Mouse (Mus musculus) heart, adult 18-20 months (tissue): ENCODE measurements at regions not wholly inside any gene's neighbourhood (a gene's known extent, or its start where the extent isn't known, plus 50 kb on each side); places are given as distances from the start of the nearest gene placed in this dataset.
A peak's percentile ranks its signal among the peaks of the same experiment; 100 is the strongest.

ENCODE experiments used
- DNase-seq, 2 experiments: peaks; one replicate each; pipeline ENCODE4 v3.0.0; 2021 to 2022; ENCODE audit warnings: mixed read lengths in 1 of 2

DNA sequence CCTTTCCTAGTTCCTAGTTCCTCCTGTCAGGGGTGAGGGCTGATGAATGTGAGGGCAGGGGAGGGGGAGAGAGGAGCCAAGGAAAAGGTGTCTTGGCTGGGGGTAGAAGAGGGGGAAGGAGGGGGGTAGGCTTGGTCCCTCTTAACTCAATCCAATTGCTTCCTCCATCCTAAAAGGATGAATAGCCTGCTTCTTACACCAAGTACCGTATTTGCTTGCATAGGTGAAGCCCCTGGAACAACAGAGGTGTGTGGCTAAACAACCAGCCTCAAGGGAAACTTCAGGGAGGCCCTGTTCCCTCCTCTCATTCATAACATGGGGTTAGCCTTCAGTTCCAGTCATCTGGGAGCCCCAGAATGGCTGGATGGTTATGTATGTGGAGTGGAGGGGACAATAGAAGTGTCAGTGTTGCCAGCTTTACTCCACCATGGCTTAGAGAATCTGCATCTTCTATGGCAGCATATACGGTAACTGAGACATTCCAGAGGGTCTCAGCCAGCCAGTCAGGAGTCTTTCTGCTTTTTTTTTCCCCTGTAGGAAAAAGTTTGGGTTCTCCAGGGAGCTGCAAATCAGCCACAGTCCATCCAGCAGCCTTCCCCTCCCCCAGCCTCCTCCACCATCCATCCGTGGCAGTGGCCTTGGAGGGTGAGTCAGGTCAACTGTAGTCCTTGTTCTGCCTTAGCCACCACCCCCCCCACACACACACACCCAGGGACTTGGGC is 100.2 kb upstream of the Ccnd2 start:
- DNase-seq, result no peak

DNA sequence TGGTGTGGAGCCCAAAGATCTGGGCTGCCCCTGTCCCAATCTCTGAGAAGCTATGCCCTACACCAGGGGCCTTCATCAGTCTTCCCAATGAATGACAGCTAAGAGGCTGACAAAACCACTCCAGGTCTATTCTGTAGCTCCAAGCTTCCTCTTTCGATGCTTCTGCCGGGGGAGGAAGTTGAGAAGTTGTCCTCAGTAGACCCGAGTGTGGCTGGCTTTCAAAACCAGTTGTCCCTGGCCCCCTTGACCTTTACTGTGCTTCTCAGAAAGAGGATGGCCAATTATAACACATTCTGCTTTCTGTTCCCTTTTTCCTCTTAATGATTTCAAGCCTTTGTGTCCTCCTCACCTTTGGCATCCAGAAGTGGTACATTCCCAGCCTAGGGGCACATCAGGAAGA is 101.9 kb upstream of the Ccnd2 start:
- peak in 1 of 2 experiments; percentile 61 for DNase-seq

DNA sequence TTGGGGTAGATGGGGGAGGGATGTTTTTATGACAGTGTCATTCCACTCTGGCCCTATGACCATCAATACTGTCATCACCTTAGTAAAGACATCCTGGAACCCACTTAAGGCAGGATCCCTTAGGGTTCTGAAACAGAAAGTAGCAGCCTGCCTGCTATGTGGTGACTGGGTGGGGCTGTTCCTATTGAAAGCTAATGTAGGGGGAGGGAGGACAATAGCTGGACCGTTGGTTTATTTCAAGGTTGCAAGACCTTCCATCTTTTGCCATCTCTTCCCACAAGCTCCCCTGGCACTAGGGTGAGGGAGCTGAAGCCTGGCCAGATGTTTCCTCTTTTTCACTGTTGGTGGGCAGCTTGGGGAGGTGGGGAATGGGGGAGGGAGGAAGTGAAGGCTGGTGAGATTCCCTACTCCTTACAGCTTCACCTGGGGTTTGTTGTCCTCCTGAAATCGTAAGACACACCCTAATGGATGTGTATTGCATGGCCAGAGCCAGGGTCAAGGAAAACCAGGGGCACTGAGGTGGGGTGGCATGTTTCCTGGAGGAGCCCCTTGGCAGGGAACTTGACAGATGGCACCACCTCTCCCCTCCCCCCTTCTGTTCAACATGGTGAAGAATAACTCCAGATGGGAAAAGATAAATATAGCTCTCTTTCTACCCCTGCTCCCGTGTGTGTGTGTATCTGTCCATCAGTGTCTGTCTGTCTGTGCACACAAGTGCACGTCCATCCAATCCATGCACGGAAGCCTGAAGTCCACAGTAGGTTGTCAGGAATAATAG is 112.1 kb upstream of the Ccnd2 start:
- DNase-seq, result no peak

DNA sequence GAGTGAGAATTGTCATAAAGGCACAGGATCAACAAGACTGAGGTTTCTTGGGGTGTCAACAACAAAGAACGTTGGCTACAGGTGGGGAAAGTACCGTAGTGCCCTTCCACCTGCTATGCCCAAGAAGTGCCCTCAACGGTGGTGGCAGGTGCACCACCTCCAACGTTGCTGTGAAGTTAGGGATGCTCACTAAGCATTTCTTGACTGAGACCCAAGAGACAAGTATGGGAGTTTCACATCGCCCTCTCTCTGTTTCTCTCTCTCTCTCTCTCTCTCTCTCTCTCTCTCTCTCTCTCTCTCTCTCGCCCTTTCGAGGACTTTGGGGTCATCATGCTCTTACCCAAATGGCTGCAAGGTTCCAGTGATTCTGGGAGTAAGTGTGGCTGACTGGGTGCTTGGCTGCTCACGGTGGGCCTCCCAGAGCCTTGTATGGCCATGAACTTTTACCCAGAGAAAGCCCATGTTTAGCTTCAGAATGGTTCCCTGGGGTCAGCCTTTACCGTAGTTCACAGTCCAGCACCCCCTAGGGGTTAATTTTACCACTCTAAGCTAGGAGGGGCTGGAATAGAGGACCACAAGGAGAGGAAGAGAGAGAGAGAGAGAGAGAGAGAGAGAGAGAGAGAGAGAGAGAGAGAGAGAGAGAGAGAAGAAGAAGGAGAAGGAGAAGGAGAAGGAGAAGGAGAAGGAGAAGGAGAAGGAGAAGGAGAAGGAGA is 113.2 kb upstream of the Ccnd2 start:
- no peak for DNase-seq

DNA sequence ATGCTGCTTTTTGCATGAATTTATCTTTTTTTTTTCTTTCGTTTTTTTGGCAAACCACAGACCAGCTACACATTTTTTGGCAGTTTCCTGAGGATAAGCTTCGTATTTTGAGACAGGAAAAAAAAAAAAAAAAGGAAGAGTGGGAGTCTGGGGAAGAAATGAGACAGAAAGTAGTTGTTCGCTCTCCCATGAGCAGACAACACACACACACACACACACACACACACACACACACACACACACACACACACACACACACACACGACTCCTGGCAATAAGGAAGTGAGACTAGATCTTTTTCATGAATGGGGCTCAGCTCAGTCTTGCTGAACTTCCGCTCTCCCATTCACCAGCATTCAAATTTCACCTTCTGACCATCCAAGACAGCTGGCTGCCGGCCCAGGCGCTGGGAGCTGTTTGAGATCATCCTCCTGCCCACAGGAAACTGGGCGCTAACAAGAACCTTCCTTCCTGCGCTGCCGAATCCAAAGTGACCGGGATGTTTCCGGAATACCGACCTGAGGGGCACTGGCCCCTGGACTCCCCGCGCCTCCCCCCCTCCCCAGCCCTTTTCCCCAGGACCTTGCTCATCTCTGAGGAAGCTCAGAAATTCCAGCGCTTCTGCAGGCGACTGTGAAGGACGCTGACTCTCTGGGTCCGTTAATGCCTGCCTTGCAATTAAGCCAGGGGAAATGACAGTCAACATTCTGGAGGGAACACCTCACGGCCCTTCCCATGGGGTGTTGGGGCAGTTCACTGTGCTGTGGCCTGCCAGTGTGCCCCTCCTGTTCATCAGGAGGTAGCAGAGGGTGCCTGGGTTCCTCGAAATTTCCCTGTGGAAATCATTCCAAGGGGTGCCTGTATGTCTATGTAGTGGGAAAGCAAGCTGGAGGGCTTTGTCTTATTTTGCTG is 114.2 kb upstream of the Ccnd2 start:
- peak; percentile 85 to 88 for DNase-seq

DNA sequence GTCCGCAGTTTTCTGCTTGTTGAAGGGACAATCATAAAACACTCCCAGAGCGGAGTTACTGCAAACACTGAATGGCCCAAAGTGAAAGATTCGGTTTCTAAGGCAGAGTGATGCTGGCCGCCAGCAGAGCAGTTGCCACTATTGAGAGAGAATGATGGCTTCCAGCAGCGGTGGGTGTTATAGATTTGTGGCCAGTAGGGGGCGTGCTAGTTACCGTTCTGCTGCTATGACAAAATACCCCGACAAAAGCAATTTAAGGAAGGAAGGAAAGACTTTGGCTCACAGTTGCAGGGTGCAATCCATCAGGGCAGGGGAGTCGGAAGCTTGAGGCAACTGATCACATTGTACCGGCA is 114.8 kb upstream of the Ccnd2 start:
- DNase-seq, result peak; percentile 6 to 23

DNA sequence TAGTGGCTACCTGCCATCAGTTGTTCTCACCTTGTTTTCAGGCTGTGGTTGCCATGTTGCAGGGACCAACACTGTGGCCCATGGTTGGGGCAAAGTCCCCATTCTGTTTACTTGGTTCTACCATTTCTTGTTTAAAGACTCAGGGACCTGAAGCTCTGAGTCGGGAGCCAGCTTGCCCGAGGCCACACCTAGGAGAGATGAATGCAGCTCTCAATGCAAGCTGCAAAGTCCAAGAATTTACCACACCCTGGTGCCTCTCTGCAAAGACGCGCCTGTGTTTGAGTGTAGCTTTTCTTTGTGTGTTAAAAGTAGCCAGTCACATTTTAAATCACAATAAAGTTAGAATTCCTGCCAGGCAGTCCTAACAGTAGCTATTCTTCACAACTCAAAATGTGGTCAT is 117.0 kb upstream of the Ccnd2 start:
- no peak for DNase-seq

DNA sequence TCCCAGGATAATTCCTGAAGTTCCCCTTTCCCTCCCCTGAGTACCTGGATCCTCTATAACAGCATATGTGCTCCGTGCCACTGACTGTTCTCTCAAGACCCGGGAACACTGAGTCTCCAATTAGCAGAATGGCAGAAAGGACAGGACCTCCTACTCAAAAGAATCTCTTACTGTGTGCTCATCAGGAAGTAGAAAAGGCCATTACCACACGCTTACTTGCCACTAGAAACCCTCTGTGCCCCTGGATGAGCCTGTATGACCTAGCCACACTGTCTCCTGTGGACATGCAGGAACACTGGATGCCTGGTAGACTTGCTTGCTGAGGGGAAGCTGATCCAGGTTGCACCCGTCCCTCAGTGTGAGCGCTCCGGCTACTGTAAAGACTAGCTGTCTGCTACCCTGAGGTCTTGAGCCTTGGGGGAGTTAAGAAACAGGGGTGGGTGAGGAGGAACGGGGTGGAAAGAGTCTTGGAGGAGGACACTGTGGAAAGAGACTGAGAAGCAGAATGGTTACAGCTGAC is 117.6 kb upstream of the Ccnd2 start:
- no peak for DNase-seq

DNA sequence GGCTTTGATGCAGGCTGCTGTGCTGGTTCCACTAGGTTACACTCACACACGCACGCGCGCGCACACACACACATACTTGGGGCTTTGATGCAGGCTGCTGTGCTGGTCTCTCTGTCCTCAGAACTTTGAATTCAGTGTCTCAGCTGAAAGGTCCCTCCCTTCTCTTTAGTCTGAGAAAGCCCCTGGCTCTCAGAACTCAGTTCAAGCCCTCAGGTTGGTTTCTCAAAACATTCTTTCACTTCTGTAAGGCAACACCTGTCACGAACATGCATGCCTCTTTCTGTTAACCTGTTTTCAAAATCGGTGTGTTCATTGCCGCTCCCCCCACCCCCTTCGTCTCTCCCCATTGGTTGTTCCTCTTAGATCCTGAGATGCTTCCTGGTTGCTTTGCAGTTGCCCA is 118.8 kb upstream of the Ccnd2 start:
- DNase-seq, result no peak

DNA sequence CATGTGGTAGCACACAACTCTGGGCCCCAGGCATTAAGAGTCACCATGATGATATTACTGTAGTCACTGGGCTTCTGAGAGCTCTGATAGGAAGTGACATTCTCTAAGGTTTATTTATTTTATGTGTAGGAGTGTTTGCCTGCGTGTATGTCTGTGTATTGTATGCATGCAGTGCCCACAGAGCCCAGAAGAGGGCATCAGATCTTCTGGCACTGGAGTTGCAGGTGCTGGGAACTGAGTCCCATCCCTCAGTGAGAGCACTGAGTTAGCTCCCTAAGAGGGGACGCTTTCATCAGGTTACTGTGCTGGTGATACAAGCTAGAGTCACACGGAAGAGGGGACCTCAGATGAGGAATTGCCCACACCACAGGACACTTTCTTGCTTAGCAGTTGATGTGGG is 119.4 kb upstream of the Ccnd2 start:
- DNase-seq, result no peak

DNA sequence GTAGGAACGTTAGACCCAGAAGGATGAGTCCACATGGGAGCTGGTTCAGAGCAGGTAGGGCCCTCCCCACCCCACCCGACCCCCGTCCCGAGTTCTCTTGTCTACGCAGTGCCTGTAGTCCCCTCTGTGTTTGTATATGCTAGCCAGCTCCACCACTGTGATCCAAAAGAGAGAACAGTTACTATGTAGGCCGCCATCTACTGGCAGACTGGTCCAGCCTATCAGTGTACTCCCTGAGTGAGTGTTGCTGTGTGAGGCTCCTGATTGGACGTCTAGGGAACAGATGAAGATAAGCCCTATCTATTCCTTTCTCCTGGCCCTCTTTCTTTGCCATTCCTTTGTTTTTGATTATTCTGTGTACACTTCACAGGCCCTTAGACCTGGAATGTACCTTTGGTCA is 120.6 kb upstream of the Ccnd2 start:
- peak; percentile 36 to 56 for DNase-seq

DNA sequence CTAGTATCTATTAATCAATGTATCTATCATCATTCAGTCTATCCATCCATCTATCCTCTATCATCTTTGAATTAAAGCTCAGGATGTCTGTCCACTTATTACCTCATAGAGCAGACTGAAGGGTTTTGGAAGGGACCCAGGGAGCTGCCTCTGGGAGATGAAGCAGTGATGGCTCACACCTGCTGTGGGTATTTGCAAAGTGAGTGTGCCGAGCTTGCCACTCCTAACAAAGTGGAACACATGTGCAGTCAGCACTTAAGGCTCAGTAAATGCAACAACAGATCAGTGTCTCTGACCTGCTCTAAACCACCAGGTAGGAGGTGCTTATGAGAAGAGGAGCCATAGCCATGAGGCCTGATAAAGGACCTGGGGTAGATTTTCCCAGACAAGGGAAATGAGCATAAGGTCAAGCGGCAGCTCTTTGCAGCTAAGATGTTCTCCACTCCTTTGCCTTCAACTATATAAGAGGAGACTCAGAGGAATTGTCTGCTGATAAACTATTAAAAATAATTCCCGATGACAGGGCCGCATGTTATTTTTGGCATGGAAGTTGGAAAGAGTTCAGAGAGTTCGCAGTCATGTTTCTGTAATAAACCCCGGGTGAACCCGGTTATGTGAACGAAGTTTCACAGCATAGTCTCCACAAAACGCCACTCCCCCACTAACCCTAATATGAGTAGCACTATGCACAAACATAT is 122.9 kb upstream of the Ccnd2 start:
- DNase-seq, result peak; percentile 42 to 64

DNA sequence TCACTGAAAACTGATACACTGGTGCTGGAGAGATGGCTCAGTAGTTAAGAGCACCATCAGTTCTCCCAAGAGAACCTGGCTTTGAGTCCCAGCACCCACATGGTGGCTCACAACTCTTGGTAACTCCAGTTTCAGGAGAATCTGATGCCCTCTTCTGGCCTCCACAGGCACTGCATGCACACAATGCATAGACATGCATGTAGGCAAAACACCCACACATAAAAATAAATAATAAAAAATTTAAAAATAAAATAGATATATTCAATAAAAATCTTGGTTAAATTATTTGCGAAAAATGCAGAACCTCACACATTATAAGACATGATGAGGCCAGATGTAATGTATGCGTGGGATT is 123.4 kb upstream of the Ccnd2 start:
- peak in 1 of 2 experiments; percentile 38 for DNase-seq

DNA sequence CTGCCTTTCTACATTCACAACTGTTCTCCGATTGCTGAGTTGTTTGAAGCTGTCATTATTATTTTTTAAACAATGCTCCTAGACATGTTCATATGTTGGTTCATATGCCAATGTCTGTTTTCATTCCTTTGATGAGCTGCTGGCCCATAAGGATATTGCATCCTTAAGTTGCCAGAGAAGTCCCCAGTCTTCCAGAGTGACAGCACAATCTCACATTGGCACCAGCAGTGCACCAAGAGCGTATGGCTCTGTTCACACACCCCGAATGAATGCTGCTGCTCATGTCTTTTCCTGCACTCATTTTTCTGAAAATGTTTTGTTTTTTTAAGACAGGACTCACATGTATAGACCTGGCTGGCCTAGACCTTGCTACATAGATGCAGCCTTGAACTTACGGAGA is 124.4 kb upstream of the Ccnd2 start:
- DNase-seq, result no peak

DNA sequence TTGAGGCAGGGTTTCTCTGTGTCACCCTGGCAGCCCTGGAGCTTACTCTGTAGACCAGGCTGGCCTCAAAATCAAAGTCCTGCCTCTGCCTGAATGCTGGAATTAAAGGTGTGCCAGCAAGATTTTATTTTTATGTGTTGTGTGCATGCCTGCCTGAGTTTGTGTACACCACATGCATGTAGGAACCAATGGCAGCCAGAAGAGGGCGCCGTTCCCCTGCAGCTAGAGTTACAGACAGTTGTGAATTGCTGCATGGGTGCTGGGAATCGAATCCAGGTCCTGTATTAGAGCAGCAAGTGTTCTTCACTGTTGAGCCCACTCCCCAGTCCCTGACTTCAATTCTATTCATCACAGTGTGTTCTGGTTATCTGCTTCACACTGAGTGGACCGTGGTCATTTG is 126.4 kb upstream of the Ccnd2 start:
- no peak for DNase-seq

DNA sequence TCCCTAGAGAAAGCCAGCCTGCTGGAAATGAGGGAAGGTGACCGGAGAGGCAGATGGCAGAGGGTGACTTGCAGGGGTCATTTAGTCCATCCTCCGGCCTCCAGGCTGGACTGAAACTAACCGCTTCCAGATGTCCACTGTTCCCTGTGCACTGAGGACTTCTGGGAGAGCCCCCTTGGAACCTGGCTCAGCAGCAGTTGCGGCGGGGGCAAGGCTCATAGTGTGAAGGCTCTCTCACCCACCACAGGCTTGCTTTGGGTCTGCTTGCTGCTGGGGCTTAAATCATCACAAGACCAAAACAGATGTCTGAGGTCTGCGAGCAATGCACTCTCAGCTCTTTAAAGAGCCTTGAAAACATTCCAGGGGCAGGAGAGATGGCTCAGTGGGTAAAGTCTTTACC is 132.2 kb upstream of the Ccnd2 start:
- DNase-seq, result no peak

DNA sequence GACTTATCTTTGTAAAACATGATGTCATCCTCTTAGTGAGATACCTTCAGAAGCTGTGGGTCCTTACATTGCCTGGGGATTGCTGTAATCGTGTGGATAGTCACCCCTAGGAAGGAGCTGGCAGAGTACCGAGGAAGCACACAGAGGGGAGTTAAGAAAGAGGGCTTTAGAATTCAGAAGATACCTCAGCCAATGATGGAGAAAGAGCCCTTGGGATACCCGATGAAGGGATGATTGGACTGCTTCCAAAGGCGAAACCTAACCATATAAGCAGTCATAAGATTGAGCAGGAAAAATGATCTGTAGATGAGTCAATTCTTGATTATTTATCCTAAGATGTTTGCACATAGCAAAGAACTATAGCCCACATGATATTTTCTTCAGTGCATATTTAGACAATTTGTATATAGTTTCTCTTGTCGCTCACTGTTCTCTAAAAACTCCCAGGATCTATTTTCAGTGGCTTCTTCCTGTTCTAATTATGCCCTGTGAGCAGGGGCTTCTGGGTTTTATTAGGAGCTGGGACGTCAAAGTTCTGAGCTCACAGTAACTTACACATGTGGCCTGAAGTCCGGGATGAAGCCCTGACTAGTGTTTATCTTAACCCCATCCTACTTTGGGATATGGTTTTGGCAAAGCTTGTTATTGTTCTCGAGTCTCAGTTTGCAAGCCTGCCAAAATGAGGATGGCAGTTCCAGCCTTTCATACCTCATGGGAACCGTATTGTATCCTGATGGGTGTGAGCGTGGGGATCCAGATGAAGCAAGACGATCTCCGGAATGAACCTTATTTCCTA is 134.9 kb upstream of the Ccnd2 start:
- peak in 1 of 2 experiments; percentile 7 for DNase-seq

DNA sequence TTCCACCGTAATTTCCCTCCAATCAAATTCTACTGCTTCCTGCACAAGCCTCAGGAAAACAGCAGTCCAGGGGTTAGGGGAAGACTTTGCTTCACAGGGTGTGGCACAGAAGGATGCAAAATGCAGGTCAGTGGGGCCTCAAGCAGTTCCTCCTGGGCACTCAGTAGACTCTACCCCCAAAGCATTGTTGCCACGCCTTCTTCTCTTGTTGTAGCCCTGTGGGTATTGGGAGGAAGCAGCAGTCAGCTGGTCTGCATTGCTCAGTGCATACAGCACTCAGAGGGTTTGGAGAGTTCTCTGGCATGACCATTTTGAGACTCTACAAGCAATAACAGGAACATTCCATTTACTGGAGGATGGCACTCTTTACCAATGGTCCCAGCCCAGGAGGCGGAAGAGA is 137.0 kb upstream of the Ccnd2 start:
- no peak for DNase-seq

DNA sequence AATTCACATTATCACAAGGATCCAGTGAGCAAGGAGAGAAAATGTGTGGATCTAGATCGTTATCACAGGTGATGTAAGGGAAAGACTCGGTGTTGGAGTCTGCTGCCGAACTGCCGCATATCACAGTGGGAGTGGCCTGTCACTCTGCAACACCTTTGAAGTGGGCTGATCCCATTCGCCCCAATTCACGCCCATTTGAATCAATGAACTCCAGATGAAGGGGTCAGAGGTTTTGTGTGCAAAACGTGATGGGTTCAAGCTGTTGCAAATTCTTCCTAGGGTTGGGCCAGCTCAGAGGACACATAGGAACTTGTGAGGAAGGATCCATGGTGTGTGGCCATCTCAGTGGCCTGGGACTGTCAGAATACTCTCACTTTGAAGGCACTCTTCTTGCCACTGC is 139.9 kb upstream of the Ccnd2 start:
- DNase-seq, result no peak

DNA sequence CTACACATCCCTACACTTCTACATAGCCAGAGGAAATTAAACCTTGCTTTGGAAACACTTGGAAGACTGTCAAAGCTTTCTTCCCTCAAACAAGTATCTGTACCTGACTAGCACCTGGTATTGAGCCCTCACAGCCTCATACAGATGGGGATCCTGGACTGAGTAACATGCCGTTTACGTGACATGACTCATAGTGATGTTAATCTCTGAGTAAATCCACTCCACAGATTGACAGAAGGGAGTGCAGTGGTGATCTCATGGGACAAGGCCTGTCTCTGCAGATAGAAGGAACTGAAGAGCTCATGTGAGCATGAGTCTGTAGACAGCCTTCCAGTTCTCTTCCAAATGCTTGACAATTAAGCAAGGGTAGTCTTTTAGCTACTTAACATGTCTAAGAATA is 141.8 kb upstream of the Ccnd2 start:
- no peak for DNase-seq

DNA sequence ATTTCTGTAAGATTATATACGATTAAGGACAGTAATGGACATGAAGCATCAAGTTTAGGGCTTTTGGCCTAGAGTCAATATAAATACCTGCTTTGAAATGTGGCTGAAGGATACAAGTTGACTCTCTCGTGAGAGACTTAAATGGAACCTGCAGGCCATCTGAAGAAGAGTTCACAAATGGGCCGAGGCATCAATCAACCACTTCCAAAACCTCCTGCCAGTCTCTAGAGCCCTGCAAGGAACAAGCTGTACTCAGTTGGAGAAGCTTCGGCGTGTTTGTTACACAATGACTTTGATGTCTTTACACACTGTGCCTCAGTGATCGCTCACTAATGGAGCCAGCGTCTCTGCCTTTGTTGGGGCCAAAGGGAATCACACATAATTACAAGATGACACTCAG is 146.1 kb upstream of the Ccnd2 start:
- no peak for DNase-seq
